Mouse (Mus musculus): ENCODE data around the gene Tex19.2. TPM values are rescaled to one million over a fixed set of nuclear protein-coding genes. Genes with fewer than 3 reads are reported as not detected.

Gene Tex19.2
- polyA plus RNA-seq, 1 experiment from 2014 or later, result not detected

Other genes with a start within 250 kb of the Tex19.2 start
- gene Ccdc57, start 185.8 kb downstream of the Tex19.2 start, polyA plus RNA-seq (2018), result 1.4 to 3.2 TPM (median 1.7 TPM) in 3 replicates
- 5.7 to 18.5 TPM (median 14.2 TPM) in 3 replicates for gene Slc16a3, start 170.2 kb downstream of the Tex19.2 start, polyA plus RNA-seq (2018)
- 77.7 to 122 TPM (median 77.9 TPM) in 3 replicates for gene Csnk1d, start 127.3 kb downstream of the Tex19.2 start, polyA plus RNA-seq (2018)
- 0.59 to 2.0 TPM in 2 of 3 replicates, not detected in the other for gene Cd7, start 79.3 kb downstream of the Tex19.2 start, polyA plus RNA-seq (2018)
- not detected in 3 replicates for gene Sectm1b, start 55.1 kb downstream of the Tex19.2 start, polyA plus RNA-seq (2018)
- 0.47 TPM in 1 of 3 replicates, not detected in the others for gene Sectm1a, start 37.5 kb downstream of the Tex19.2 start, polyA plus RNA-seq (2018)
- not detected in 3 replicates for gene Tex19.1, start 27.5 kb upstream of the Tex19.2 start, polyA plus RNA-seq (2018)
- not detected in 3 replicates for gene Uts2r, start 41.6 kb upstream of the Tex19.2 start, polyA plus RNA-seq (2018)
- 3.2 to 5.5 TPM (median 4.4 TPM) in 3 replicates for gene Hexdc, start 85.8 kb upstream of the Tex19.2 start, polyA plus RNA-seq (2018)
- gene Ogfod3, start 86.0 kb upstream of the Tex19.2 start, polyA plus RNA-seq (2018), result 8.1 to 12.7 TPM (median 12.5 TPM) in 3 replicates
- 46.9 to 74.0 TPM (median 67.5 TPM) in 3 replicates for gene Cybc1, start 110.6 kb upstream of the Tex19.2 start, polyA plus RNA-seq (2018)
- gene Narf, start 118.6 kb upstream of the Tex19.2 start, polyA plus RNA-seq (2018), result 6.9 to 20.7 TPM (median 17.3 TPM) in 3 replicates
- 20.0 to 26.9 TPM (median 20.9 TPM) in 3 replicates for gene Foxk2, start 141.3 kb upstream of the Tex19.2 start, polyA plus RNA-seq (2018)
- gene Wdr45b, start 235.8 kb upstream of the Tex19.2 start, polyA plus RNA-seq (2018), result 44.7 to 56.4 TPM (median 51.3 TPM) in 3 replicates